Mouse (Mus musculus): ENCODE measurements around the gene Suclg1. TPM values are rescaled to one million over a fixed set of nuclear protein-coding genes. Genes with fewer than 3 reads are reported as not detected.
A peak's percentile ranks its signal among the peaks of the same experiment; 100 is the strongest.

Gene Suclg1
- polyA plus RNA-seq, 1 experiment from 2014 or later: 166 TPM

DNA sequence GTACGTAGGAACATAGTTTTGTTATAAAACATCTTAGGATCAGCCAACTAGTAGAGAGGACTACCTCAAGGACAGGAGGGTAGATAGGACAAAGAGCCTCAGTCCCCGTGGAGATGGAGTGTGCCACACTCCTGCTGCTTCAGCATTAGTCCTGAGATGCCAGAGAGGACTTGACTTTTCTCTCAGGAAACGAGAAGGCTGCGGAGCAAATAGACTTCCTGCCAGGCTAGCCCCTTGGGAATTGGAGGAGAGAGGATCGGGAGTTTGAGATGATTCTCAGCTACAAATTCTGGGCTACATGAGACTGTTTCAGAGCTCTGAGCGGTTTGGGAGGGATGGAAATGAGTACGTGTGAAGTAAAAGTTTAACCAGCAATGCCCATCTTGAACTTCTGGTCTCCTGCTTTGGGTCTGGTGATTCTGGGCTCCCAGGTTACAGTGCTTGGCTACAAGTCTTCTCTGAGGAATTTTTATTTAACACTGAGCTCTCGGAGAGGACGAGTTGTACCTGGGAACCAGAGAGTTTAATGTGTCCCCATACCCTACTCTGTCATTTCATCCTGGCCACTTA, 32.4 kb downstream of the Suclg1 start:
- Histone ChIP-seq H3K9me3 (ENCODE audit: low read depth, low read length) (no peaks in the 10 kb centered on the region), H3K27me3 (ENCODE audit: insufficient read depth, low read length) (no peaks in the 10 kb centered on the region), H3K9ac (no peak overlapping the region), H3K4me1 (ENCODE audit: insufficient read depth) (no peaks in the 10 kb centered on the region), H3K36me3 (ENCODE audit: insufficient read depth) (peaks cover 22% of the 10 kb centered on the region), H3K27ac (ENCODE audit: low read depth) (no peak overlapping the region), H3K4me2 (no peak overlapping the region), H3K4me3 (ENCODE audit: low read depth, low read length) (no peak overlapping the region)
- ATAC-seq (ENCODE audit: insufficient read depth) (no peak), DNase-seq (peak; percentile 3)
- 72% methylated on average over 9 of the region's 9 CpGs for WGBS
- no peak for TF ChIP-seq CTCF (IDR thresholded peaks at IDR 0.05; ENCODE audit: low read depth)

DNA sequence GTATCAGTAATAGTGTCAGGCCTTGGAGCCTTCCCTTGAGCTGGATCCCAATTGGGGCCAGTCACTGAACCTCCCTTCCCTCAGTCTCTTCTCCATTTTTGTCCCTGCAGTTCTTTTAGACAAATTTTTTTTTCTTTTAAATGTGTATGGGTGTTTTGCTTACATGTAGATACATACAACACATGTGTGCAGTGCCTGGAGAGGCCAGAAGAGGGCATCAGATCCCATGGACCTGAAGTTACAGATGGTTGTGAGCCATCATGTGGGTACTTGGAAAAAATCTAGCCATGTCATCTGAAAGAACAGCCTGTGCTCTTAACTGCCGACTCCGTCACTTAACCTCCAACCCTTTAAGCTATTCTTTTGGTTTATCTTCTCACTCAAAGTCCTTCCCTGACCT, 38.1 kb downstream of the Suclg1 start:
- H3K27ac ChIP-seq (ENCODE audit: low read depth): no peak overlapping the region
- H3K4me3 ChIP-seq (ENCODE audit: low read depth, low read length): no peak overlapping the region
- no peaks in the 10 kb centered on the region for H3K27me3 ChIP-seq (ENCODE audit: insufficient read depth, low read length)
- no peaks in the 10 kb centered on the region for H3K9me3 ChIP-seq (ENCODE audit: low read depth, low read length)
- H3K9ac ChIP-seq: no peak overlapping the region
- H3K4me2 ChIP-seq: no peak overlapping the region
- no peaks in the 10 kb centered on the region for H3K4me1 ChIP-seq (ENCODE audit: insufficient read depth)
- DNase-seq: no peak
- ATAC-seq (ENCODE audit: insufficient read depth): no peak
- WGBS: 91% methylated on average over 2 of the region's 2 CpGs
- TF ChIP-seq CTCF (IDR thresholded peaks at IDR 0.05; ENCODE audit: low read depth): 0 out of 2 replicates have a peak, but pooled peaks have one; percentile 8
- no peaks in the 10 kb centered on the region for H3K36me3 ChIP-seq (ENCODE audit: insufficient read depth)

DNA sequence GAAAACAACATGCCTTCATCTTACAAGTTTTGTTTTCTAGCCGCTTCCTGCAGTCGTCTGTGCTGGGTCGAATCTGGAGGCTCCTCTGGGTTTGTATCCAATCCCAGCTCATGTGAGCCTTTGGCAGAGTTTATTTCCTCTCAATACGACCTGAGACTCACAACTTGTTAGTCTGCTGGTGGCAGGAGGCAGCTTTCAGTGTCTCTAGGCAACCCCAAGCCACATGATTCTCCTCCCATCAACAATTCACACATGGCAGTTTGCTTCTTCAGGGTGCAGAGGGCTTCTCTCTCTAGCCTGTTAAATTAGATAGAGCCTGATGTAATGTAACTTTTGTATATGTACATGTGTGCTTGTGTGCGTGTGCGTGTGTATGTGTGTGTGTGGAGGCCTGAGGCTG, 58.7 kb downstream of the Suclg1 start:
- no peak for DNase-seq
- no peak overlapping the region for H3K4me3 ChIP-seq (ENCODE audit: low read depth, low read length)
- H3K4me2 ChIP-seq: no peak overlapping the region
- no peak overlapping the region for H3K9ac ChIP-seq
- H3K36me3 ChIP-seq (ENCODE audit: insufficient read depth): no peaks in the 10 kb centered on the region
- ATAC-seq (ENCODE audit: insufficient read depth): no peak
- no peaks in the 10 kb centered on the region for H3K9me3 ChIP-seq (ENCODE audit: low read depth, low read length)
- no peak overlapping the region for H3K27ac ChIP-seq (ENCODE audit: low read depth)
- WGBS: 52% methylated on average over 6 of the region's 6 CpGs
- H3K4me1 ChIP-seq (ENCODE audit: insufficient read depth): no peaks in the 10 kb centered on the region
- H3K27me3 ChIP-seq (ENCODE audit: insufficient read depth, low read length): no peaks in the 10 kb centered on the region
- TF ChIP-seq CTCF (IDR thresholded peaks at IDR 0.05; ENCODE audit: low read depth): no peak

DNA sequence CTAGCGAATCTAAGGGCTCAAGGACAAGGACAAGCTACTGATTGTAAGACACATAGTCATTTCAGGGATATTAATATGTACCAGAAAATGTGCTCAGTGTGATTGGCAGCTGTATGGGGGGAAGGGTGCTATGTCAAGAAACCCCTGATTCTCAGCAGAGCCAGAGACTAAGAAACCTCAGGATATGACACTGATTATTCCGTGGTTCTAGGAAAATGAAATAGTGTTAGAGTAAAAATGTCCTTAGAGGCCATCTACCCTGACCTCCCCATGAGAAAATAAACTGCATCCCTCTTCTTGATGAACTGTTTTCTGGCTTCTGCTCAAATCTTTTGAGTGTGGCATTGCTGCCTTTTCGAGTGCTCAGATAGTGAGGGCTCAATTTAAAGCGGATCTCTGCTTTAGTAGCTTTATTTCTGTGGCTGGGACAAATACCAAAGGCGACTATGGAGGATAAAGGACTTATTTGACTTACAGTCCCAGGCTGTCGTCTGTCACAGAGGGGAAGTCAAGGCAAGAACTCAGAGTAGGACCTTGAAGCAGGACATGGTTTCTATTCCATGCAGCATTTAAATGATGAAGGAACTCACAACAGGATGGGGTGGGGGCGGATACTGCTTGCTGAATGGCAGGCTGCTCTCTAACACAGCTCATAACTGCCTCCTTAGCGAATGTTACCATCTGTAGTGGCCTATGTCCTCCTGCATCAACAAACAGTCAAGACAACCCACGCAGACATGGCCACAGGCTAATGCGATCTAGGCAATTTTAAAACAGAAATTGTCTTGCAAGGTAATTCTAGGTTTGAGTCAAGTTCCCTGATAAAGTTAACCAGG, 60.7 kb downstream of the Suclg1 start:
- H3K36me3 ChIP-seq (ENCODE audit: insufficient read depth): no peaks in the 10 kb centered on the region
- peak; percentile 64 for DNase-seq
- no peak for TF ChIP-seq CTCF (IDR thresholded peaks at IDR 0.05; ENCODE audit: low read depth)
- no peak overlapping the region for H3K9ac ChIP-seq
- H3K27me3 ChIP-seq (ENCODE audit: insufficient read depth, low read length): no peaks in the 10 kb centered on the region
- no peak overlapping the region for H3K4me3 ChIP-seq (ENCODE audit: low read depth, low read length)
- no peak overlapping the region for H3K27ac ChIP-seq (ENCODE audit: low read depth)
- H3K4me2 ChIP-seq: no peak overlapping the region
- 55% methylated on average over 10 of the region's 10 CpGs for WGBS
- H3K9me3 ChIP-seq (ENCODE audit: low read depth, low read length): no peaks in the 10 kb centered on the region
- H3K4me1 ChIP-seq (ENCODE audit: insufficient read depth): no peaks in the 10 kb centered on the region
- ATAC-seq (ENCODE audit: insufficient read depth): peak; percentile 44; the same call in 1 of the 2 replicates

DNA sequence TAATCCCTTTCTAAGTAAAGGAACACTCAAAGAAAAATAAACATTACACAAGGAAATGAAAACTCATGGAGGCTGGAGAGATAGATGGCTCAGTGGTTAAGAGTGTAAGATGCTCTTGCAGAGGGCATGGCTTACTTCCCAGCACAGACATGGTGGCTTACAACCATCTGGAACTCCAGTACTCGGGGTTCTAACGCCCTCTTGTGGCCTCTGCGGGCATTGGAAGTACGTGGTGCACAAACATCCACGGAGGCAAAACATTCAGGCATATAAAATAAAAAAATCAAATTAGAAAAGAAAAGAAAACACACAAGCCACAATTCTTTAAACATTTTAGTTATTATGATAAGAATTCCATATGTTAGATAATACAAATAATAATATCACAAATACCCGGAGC, 63.2 kb downstream of the Suclg1 start:
- H3K9me3 ChIP-seq (ENCODE audit: low read depth, low read length): no peaks in the 10 kb centered on the region
- no peak for DNase-seq
- no peak overlapping the region for H3K4me2 ChIP-seq
- H3K27ac ChIP-seq (ENCODE audit: low read depth): no peak overlapping the region
- H3K27me3 ChIP-seq (ENCODE audit: insufficient read depth, low read length): no peaks in the 10 kb centered on the region
- ATAC-seq (ENCODE audit: insufficient read depth): no peak
- 61% methylated on average over 6 of the region's 6 CpGs for WGBS
- H3K4me3 ChIP-seq (ENCODE audit: low read depth, low read length): no peak overlapping the region
- H3K9ac ChIP-seq: no peak overlapping the region
- no peaks in the 10 kb centered on the region for H3K4me1 ChIP-seq (ENCODE audit: insufficient read depth)
- no peaks in the 10 kb centered on the region for H3K36me3 ChIP-seq (ENCODE audit: insufficient read depth)
- TF ChIP-seq CTCF (IDR thresholded peaks at IDR 0.05; ENCODE audit: low read depth): peak; percentile 20; the same call in 1 of the 2 replicates

DNA sequence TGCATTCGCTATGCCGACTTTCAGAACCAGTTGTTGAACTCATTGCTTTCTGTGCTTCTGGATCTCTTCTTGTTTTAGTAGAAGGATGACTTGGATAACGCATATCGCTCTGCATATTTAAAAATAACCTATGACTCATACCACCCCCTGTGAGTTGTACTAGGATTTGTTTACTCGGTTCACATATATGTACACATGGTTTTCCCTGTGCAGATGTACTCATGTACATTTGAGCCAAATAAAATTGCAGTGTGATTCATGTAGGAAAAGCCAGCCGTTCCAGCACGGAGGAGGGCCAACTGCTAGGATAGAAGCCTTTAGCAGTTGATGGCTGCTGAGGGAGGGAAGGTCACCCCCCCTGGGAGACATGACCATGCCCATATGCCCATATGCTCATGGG, 63.6 kb downstream of the Suclg1 start:
- H3K9ac ChIP-seq: no peak overlapping the region
- no peak for DNase-seq
- H3K27me3 ChIP-seq (ENCODE audit: insufficient read depth, low read length): no peaks in the 10 kb centered on the region
- ATAC-seq (ENCODE audit: insufficient read depth): no peak
- H3K4me1 ChIP-seq (ENCODE audit: insufficient read depth): no peaks in the 10 kb centered on the region
- H3K36me3 ChIP-seq (ENCODE audit: insufficient read depth): no peaks in the 10 kb centered on the region
- H3K4me2 ChIP-seq: no peak overlapping the region
- H3K27ac ChIP-seq (ENCODE audit: low read depth): no peak overlapping the region
- no peak for TF ChIP-seq CTCF (IDR thresholded peaks at IDR 0.05; ENCODE audit: low read depth)
- no peaks in the 10 kb centered on the region for H3K9me3 ChIP-seq (ENCODE audit: low read depth, low read length)
- 90% methylated on average over 7 of the region's 7 CpGs for WGBS
- H3K4me3 ChIP-seq (ENCODE audit: low read depth, low read length): no peak overlapping the region

DNA sequence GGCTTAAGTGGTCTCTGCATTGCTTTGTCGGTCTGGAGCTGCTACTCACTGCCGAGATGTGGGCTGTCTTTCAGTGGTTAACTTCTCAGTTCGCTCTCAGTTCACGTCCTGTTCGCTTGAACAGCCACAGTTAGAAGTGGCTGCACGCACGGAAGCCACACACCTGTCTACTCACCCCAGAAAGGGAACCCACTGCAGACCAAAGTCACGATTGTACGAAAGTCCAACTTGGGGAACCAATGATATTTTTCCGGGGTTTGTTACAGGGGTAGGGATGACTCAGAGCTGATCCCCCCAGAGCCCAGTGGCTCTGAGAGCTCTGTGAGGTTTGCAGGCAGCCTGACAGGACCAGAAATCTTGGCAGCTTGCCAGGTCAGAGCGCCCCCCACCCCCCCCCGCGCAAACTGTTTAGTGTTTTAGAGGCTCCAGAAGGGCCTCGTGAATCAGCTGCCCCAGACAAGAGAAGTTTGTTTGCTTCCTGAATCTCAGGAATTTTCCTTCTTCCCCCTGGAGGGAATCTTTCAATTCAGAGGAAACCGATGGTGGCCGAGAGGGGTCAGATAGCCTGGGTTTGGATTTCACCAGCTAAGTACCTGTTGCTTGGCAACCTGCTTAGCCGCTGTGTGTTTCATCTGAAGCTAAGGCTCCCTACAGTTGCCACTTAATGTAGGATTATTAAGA, 66.9 kb downstream of the Suclg1 start:
- peak overlapping the region; percentile 71 for H3K4me2 ChIP-seq
- no peaks in the 10 kb centered on the region for H3K27me3 ChIP-seq (ENCODE audit: insufficient read depth, low read length)

More for the DNA sequence above, 66.9 kb downstream of the Suclg1 start:
- Histone ChIP-seq H3K9ac (peak overlapping the region; percentile 52), H3K27ac (ENCODE audit: low read depth) (peak overlapping the region; percentile 61; the same call in 1 of the 2 replicates), H3K4me1 (ENCODE audit: insufficient read depth) (no peaks in the 10 kb centered on the region), H3K9me3 (ENCODE audit: low read depth, low read length) (no peaks in the 10 kb centered on the region), H3K36me3 (ENCODE audit: insufficient read depth) (no peaks in the 10 kb centered on the region), H3K4me3 (ENCODE audit: low read depth, low read length) (peak overlapping the region; percentile 43)
- DNase-seq (peak; percentile 92), ATAC-seq (ENCODE audit: insufficient read depth) (peak; percentile 85)
- 1% methylated on average over 17 of the region's 17 CpGs for WGBS
- peak; percentile 22; the same call in 1 of the 2 replicates for TF ChIP-seq CTCF (IDR thresholded peaks at IDR 0.05; ENCODE audit: low read depth)
